Mouse (Mus musculus): ENCODE measurements at regions not wholly inside any gene's neighbourhood (a gene's known extent, or its start where the extent isn't known, plus 50 kb on each side); places are given as distances from the start of the nearest gene placed in this dataset.
A peak's percentile ranks its signal among the peaks of the same experiment; 100 is the strongest.

- intact Hi-C loops (cut with DNase I): loop anchor here (5.0 to 10.0 kb wide), 3 partner anchors 169 to 282 kb away; partner anchors contain the start of gene Foxd2
- DNase-seq (ENCODE audit: extremely low spot score in 1 of 2, low spot score in 2 of 2): peak; percentile 60 to 86
Observed at GRCm38 (mm10) chr4:114665684-114666083, 155.8 kb upstream of the Gm12830 start.

GRCm38 (mm10) chr4:114666238-114666978 lies 155.1 kb upstream of the Gm12830 start:
- intact Hi-C loops (cut with DNase I): loop anchor here (5.0 to 10.0 kb wide), 3 partner anchors 168 to 281 kb away; partner anchors contain the start of gene Foxd2
- no peak for DNase-seq (ENCODE audit: extremely low spot score in 1 of 2, low spot score in 2 of 2)

GRCm38 (mm10) chr4:114666979-114667328 lies 154.6 kb upstream of the Gm12830 start:
- no peak for DNase-seq (ENCODE audit: extremely low spot score in 1 of 2, low spot score in 2 of 2)
- intact Hi-C loops (cut with DNase I): loop anchor here (5.0 to 10.0 kb wide), 3 partner anchors 168 to 280 kb away; partner anchors contain the start of gene Foxd2

- DNase-seq (ENCODE audit: extremely low spot score in 1 of 2, low spot score in 2 of 2): no peak
- intact Hi-C loops (cut with DNase I): no loop called here
Observed at GRCm38 (mm10) chr4:114672096-114672720, 149.3 kb upstream of the Gm12830 start.

- intact Hi-C loops (cut with DNase I): no loop called here
- peak in 1 of 2 experiments; percentile 17 for DNase-seq (ENCODE audit: extremely low spot score in 1 of 2, low spot score in 2 of 2)
Observed at GRCm38 (mm10) chr4:114676908-114677898, 144.3 kb upstream of the Gm12830 start.

GRCm38 (mm10) chr4:114678053-114678941 lies 143.2 kb upstream of the Gm12830 start:
- peak; percentile 13 to 19 for DNase-seq (ENCODE audit: extremely low spot score in 1 of 2, low spot score in 2 of 2)
- intact Hi-C loops (cut with DNase I): no loop called here

- intact Hi-C loops (cut with DNase I): no loop called here
- peak in 1 of 2 experiments; percentile 14 for DNase-seq (ENCODE audit: extremely low spot score in 1 of 2, low spot score in 2 of 2)
Observed at GRCm38 (mm10) chr4:114680360-114680759, 141.2 kb upstream of the Gm12830 start.

GRCm38 (mm10) chr4:114682955-114683354 lies 138.6 kb upstream of the Gm12830 start:
- intact Hi-C loops (cut with DNase I): no loop called here
- peak in 1 of 2 experiments; percentile 6 for DNase-seq (ENCODE audit: extremely low spot score in 1 of 2, low spot score in 2 of 2)

- intact Hi-C loops (cut with DNase I): no loop called here
Observed at GRCm38 (mm10) chr4:114683696-114684095, 137.8 kb upstream of the Gm12830 start.

GRCm38 (mm10) chr4:114684844-114685382 lies 136.6 kb upstream of the Gm12830 start:
- DNase-seq (ENCODE audit: extremely low spot score in 1 of 2, low spot score in 2 of 2): no peak
- intact Hi-C loops (cut with DNase I): loop anchor here (5.0 kb wide), 1 partner anchor 217 kb away; no protein-coding TSS in a partner anchor

More at GRCm38 (mm10) chr4:114683696-114684095, 137.8 kb upstream of the Gm12830 start:
- no peak for DNase-seq (ENCODE audit: extremely low spot score in 1 of 2, low spot score in 2 of 2)

GRCm38 (mm10) chr4:114685454-114685853 lies 136.1 kb upstream of the Gm12830 start:
- intact Hi-C loops (cut with DNase I): loop anchor here (5.0 kb wide), 1 partner anchor 217 kb away; no protein-coding TSS in a partner anchor
- DNase-seq (ENCODE audit: extremely low spot score in 1 of 2, low spot score in 2 of 2): peak; percentile 33 to 80

GRCm38 (mm10) chr4:114686091-114686490 lies 135.4 kb upstream of the Gm12830 start:
- intact Hi-C loops (cut with DNase I): loop anchor here (5.0 kb wide), 1 partner anchor 216 kb away; no protein-coding TSS in a partner anchor
- DNase-seq (ENCODE audit: extremely low spot score in 1 of 2, low spot score in 2 of 2): no peak

GRCm38 (mm10) chr4:114688356-114688972 lies 133.1 kb upstream of the Gm12830 start:
- peak in 1 of 2 experiments; percentile 60 for DNase-seq (ENCODE audit: extremely low spot score in 1 of 2, low spot score in 2 of 2)
- intact Hi-C loops (cut with DNase I): loop anchor here (5.0 kb wide), 1 partner anchor 214 kb away; no protein-coding TSS in a partner anchor

GRCm38 (mm10) chr4:114688973-114689371 lies 132.6 kb upstream of the Gm12830 start:
- DNase-seq (ENCODE audit: extremely low spot score in 1 of 2, low spot score in 2 of 2): peak in 1 of 2 experiments; percentile 23
- intact Hi-C loops (cut with DNase I): loop anchor here (5.0 kb wide), 1 partner anchor 213 kb away; no protein-coding TSS in a partner anchor

- peak in 1 of 2 experiments; percentile 14 for DNase-seq (ENCODE audit: extremely low spot score in 1 of 2, low spot score in 2 of 2)
- intact Hi-C loops (cut with DNase I): no loop called here
Observed at GRCm38 (mm10) chr4:114705586-114705985, 115.9 kb upstream of the Gm12830 start.

- peak in 1 of 2 experiments; percentile 12 for DNase-seq (ENCODE audit: extremely low spot score in 1 of 2, low spot score in 2 of 2)
- intact Hi-C loops (cut with DNase I): no loop called here
Observed at GRCm38 (mm10) chr4:114710182-114710909, 111.2 kb upstream of the Gm12830 start.

Data from left cerebral cortex, postnatal 10 days (tissue).